Mouse (Mus musculus) midbrain, embryonic 11.5 days (tissue): ENCODE results near the gene Agap1. TPM values are rescaled to one million over a fixed set of nuclear protein-coding genes. Genes with fewer than 3 reads are reported as not detected.

Experiments used
- ATAC-seq: fragments of 200-750 bp; cut with Nextera tagmentation; 2 replicates; pipeline ENCODE4 v1.8.0; 2017; ENCODE audit warnings: moderate TSS enrichment, moderate library complexity; ENCODE audit not compliant: low FRiP score
- DNase-seq: peaks from one replicate; pipeline ENCODE4 v3.0.0; 2015; ENCODE audit warnings: low spot score; ENCODE audit errors: missing footprints
- H3K27ac ChIP-seq: fragments of 300-500 bp; sonication (generic); 2 replicates; pipeline ENCODE4 v1.5.1; 2014; ENCODE audit warnings: low read depth, low read length
- H3K27me3 ChIP-seq: fragments of 300-500 bp; sonication (generic); 2 replicates; pipeline ENCODE4 v1.6.1; 2014; ENCODE audit warnings: mild to moderate bottlenecking, low read length, moderate library complexity, mixed read lengths; ENCODE audit not compliant: control insufficient read depth, insufficient read depth
- H3K36me3 ChIP-seq: fragments of 300-500 bp; sonication (generic); 2 replicates; pipeline ENCODE4 v1.6.1; 2014; ENCODE audit warnings: mild to moderate bottlenecking, low read length, moderate library complexity, mixed read lengths; ENCODE audit not compliant: control insufficient read depth, insufficient read depth
- H3K4me1 ChIP-seq: fragments of 300-500 bp; sonication (generic); 2 replicates; pipeline ENCODE4 v1.6.1; 2014; ENCODE audit warnings: low read length; ENCODE audit not compliant: control insufficient read depth, insufficient read depth
- H3K4me2 ChIP-seq: fragments of 300-500 bp; sonication (generic); 2 replicates; pipeline ENCODE4 v1.6.1; 2014; ENCODE audit warnings: mild to moderate bottlenecking, moderate library complexity
- H3K4me3 ChIP-seq: fragments of 300-500 bp; sonication (generic); 2 replicates; pipeline ENCODE4 v1.5.1; 2014; ENCODE audit warnings: low read depth, low read length
- H3K9ac ChIP-seq: fragments of 300-500 bp; sonication (generic); 2 replicates; pipeline ENCODE4 v1.6.1; 2014; ENCODE audit warnings: low read length
- H3K9me3 ChIP-seq: fragments of 300-500 bp; sonication (generic); 2 replicates; pipeline ENCODE4 v1.6.1; 2016; ENCODE audit warnings: low read length; ENCODE audit not compliant: control insufficient read depth
- WGBS: fragments of 180-500 bp; shearing (Covaris S2); extraction: QIAGEN DNeasy Blood & Tissue Kit; methylation state at CpG from one replicate; pipeline ENCODE4 v1.1.7; 2014; 5-methylcytosine and 5-hydroxymethylcytosine counted together
- polyA plus RNA-seq: library from polyadenylated mRNA; unstranded; fragments of >200 nt; fragmentation: Nextera tagmentation; extraction: Ambion mirVana; gene quantifications from 2 replicates; pipeline ENCODE4 v1.2.1, GENCODE M21; 2014

Agap1 gene
- polyA plus RNA-seq, 1 experiment from 2014 or later, result 33.6 TPM

- H3K4me3 ChIP-seq, result no peak overlapping the region
- no peaks in the 10 kb centered on the region for H3K27me3 ChIP-seq
- DNase-seq (no peak), ATAC-seq (peak; percentile 22; the same call in 1 of the 2 replicates)
- no peak overlapping the region for H3K4me2 ChIP-seq
- H3K9me3 ChIP-seq, result no peaks in the 10 kb centered on the region
- H3K36me3 ChIP-seq, result no peaks in the 10 kb centered on the region
- H3K27ac ChIP-seq, result no peak overlapping the region
- H3K9ac ChIP-seq, result no peak overlapping the region
- H3K4me1 ChIP-seq, result peaks cover 17% of the 10 kb centered on the region
- 86% methylated on average over 23 of the region's 23 CpGs for WGBS
Measured at GRCm38 (mm10) chr1:89849151-89849860, 394.7 kb downstream of the Agap1 start.

DNA sequence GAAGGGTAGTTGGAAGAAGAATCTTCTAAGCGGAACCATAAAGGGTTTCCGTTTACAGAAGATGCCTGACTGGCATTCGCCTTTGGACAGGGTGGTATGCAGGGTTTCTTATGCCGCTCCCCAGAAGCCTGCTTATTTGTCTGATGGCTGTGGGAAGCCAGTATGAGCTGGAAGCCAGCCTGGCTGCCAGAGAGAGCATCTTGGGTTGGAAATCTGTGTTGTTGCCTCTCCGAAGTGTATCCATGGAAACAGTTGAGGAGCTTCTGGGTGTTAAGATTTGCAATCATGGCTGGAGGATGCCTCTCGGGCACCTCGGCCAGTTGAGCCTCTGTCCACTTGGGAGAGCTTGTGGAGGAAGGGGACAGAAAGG is 395.2 kb downstream of the Agap1 start:
- Histone ChIP-seq H3K27me3 (no peaks in the 10 kb centered on the region), H3K9me3 (no peaks in the 10 kb centered on the region), H3K9ac (no peak overlapping the region), H3K27ac (no peak overlapping the region), H3K36me3 (no peaks in the 10 kb centered on the region), H3K4me2 (no peak overlapping the region), H3K4me3 (no peak overlapping the region), H3K4me1 (peaks cover 17% of the 10 kb centered on the region)
- no peak for DNase-seq
- WGBS, result 86% methylated on average over 7 of the region's 7 CpGs
- no peak for ATAC-seq

- DNase-seq (no peak), ATAC-seq (no peak)
- Histone ChIP-seq H3K4me1 (peaks cover 17% of the 10 kb centered on the region), H3K9ac (no peak overlapping the region), H3K27me3 (no peaks in the 10 kb centered on the region), H3K36me3 (no peaks in the 10 kb centered on the region), H3K9me3 (no peaks in the 10 kb centered on the region), H3K27ac (no peak overlapping the region), H3K4me3 (no peak overlapping the region), H3K4me2 (no peak overlapping the region)
- whole genome bisulfite sequencing, result 74% methylated on average over 11 of the region's 11 CpGs
Measured at GRCm38 (mm10) chr1:89850681-89851414, 396.2 kb downstream of the Agap1 start.

DNA sequence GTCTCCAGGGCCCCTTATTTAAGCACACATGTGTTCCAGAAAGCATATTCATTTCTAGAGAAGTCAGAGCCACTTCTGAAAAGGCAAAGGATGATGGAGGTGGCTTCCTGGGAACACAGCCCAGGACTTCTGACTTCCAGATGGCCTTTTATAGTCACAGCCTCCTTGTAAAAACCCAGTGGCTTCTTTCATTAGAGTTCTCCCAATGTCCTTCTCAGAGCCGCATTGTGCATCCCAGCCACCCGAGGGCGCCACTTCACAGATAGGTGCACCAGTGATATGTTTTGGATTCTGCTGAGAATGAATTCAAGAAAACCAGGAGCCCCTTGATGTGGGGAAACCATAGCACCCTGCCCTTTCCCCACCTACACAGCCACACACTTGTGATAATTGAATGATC is 404.6 kb downstream of the Agap1 start:
- Histone ChIP-seq H3K9me3 (no peaks in the 10 kb centered on the region), H3K4me3 (no peak overlapping the region), H3K36me3 (peaks cover 2% of the 10 kb centered on the region; the same call in 1 of the 2 replicates), H3K27me3 (no peaks in the 10 kb centered on the region), H3K9ac (no peak overlapping the region), H3K27ac (no peak overlapping the region), H3K4me1 (peaks cover 11% of the 10 kb centered on the region), H3K4me2 (no peak overlapping the region)
- ATAC-seq (no peak), DNase-seq (peak; percentile 91)
- 18% methylated on average over 3 of the region's 3 CpGs for WGBS

- WGBS, result 34% methylated on average over 2 of the region's 2 CpGs
- H3K9ac ChIP-seq, result peak overlapping the region; percentile 9; the same call in 1 of the 2 replicates
- H3K27ac ChIP-seq, result no peak overlapping the region
- no peaks in the 10 kb centered on the region for H3K9me3 ChIP-seq
- peak; percentile 74; the same call in 1 of the 2 replicates for ATAC-seq
- H3K4me1 ChIP-seq, result peaks cover 11% of the 10 kb centered on the region
- no peak for DNase-seq
- no peak overlapping the region for H3K4me3 ChIP-seq
- H3K4me2 ChIP-seq, result no peak overlapping the region
- peaks cover 2% of the 10 kb centered on the region; the same call in 1 of the 2 replicates for H3K36me3 ChIP-seq
- no peaks in the 10 kb centered on the region for H3K27me3 ChIP-seq
Measured at GRCm38 (mm10) chr1:89860017-89860730, 405.6 kb downstream of the Agap1 start.

DNA sequence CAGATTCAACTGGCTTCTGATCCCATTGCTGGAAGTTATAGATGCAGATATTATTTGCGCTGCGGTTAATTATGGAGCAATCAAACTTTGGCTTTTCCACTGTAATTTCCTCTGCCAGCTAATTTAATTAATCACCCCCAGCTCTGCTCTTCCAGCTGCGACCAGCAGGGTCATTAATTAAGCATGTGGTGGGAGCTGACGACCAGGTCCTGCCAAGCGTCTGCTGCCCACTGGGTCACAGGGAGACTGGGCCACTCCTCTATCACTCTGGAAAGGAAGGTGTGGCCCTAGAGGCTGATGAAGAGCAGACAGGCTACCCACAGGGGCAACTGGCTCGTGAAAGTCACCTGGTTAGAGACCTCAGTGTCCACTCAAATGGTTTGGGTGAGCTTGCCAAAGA is 411.2 kb downstream of the Agap1 start:
- 0 out of 2 replicates have a peak, but pooled peaks cover 3% of the 10 kb centered on the region for H3K27me3 ChIP-seq
- no peaks in the 10 kb centered on the region for H3K9me3 ChIP-seq
- no peak overlapping the region for H3K9ac ChIP-seq
- no peaks in the 10 kb centered on the region for H3K36me3 ChIP-seq
- ATAC-seq (no peak), DNase-seq (no peak)
- 70% methylated on average over 6 of the region's 6 CpGs for WGBS
- H3K4me1 ChIP-seq, result peaks cover 11% of the 10 kb centered on the region
- H3K4me2 ChIP-seq, result no peak overlapping the region
- H3K4me3 ChIP-seq, result no peak overlapping the region
- no peak overlapping the region for H3K27ac ChIP-seq

GRCm38 (mm10) chr1:89867847-89868246 is 413.2 kb downstream of the Agap1 start:
- Histone ChIP-seq H3K4me2 (no peak overlapping the region), H3K27ac (no peak overlapping the region)
- 44% methylated on average over 4 of the region's 4 CpGs for WGBS

GRCm38 (mm10) chr1:89870134-89870905 is 415.7 kb downstream of the Agap1 start:
- H3K27ac ChIP-seq, result no peak overlapping the region
- H3K4me2 ChIP-seq, result no peak overlapping the region
- no peaks in the 10 kb centered on the region for H3K36me3 ChIP-seq
- 0 out of 2 replicates have a peak, but pooled peaks cover 3% of the 10 kb centered on the region for H3K27me3 ChIP-seq
- no peak for ATAC-seq
- WGBS, result 45% methylated on average over 12 of the region's 12 CpGs
- no peak overlapping the region for H3K4me3 ChIP-seq
- H3K4me1 ChIP-seq, result peaks cover 13% of the 10 kb centered on the region; the same call in 1 of the 2 replicates
- H3K9ac ChIP-seq, result 0 out of 2 replicates have a peak overlapping the region, but pooled peaks have one; percentile 6
- DNase-seq, result no peak
- no peaks in the 10 kb centered on the region for H3K9me3 ChIP-seq

More at GRCm38 (mm10) chr1:89867847-89868246, 413.2 kb downstream of the Agap1 start:
- H3K4me3 ChIP-seq, result no peak overlapping the region
- H3K9me3 ChIP-seq, result no peaks in the 10 kb centered on the region
- no peak for ATAC-seq
- peaks cover 13% of the 10 kb centered on the region; the same call in 1 of the 2 replicates for H3K4me1 ChIP-seq
- H3K36me3 ChIP-seq, result no peaks in the 10 kb centered on the region
- no peak overlapping the region for H3K9ac ChIP-seq
- H3K27me3 ChIP-seq, result 0 out of 2 replicates have a peak, but pooled peaks cover 3% of the 10 kb centered on the region
- no peak for DNase-seq
